In the genomic region with DNA sequence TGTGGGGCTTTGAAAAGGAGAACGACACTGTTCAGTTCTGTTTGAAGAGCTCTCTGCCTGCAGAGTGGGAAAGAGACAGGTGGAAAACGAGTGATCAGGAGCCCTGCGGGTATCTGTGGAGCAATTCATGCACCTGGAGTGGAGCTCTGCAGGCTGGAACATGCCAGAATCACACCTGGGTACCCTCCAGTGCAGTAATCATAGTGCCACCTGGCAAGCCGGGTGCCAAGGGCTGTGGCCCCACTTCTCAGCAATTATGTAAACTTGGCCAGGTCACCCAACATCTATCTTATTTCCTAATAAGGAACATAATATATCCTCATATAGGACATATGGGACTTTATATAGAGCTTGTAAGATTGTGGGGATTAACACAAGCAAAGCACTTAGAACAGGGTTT, we compare ENCODE assay signal across 22 mouse cellular contexts.
DNase-seq lines count a peak whose midpoint lies in the region; ATAC-seq and TF ChIP-seq lines count a peak whose summit lies in the region.
"Had no signal": no experiment of that assay in that cellular context is flagged by ENCODE, and none has a peak within 500 bp of the region (broad histone marks: within the 10 kb centered on the region; RNA-seq: fewer than 3 reads in every experiment).

No protein-coding gene starts in this region.

- no peaks in the 10 kb centered on the region for H3K27me3 ChIP-seq in stomach, postnatal 0 days (ENCODE audit: control insufficient read depth, insufficient read depth, low read length)
- H3K27me3 ChIP-seq: CH12.LX; embryonic facial prominence, embryonic 13.5 days; hindbrain, embryonic 12.5 days; Patski had no signal

- H3K4me2 ChIP-seq in stomach, postnatal 0 days (replicated peaks; ENCODE audit: low read depth): no peak overlapping the region
- H3K4me2 ChIP-seq: embryonic facial prominence, embryonic 13.5 days; heart, embryonic 13.5 days; hindbrain, embryonic 12.5 days had no signal

- TF ChIP-seq EP300 in stomach, postnatal 0 days (optimal IDR thresholded peaks at IDR 0.05): peak; percentile 52

- TF ChIP-seq CTCF in stomach, postnatal 0 days (IDR thresholded peaks at IDR 0.05; ENCODE audit: low read depth): no peak

- DNase-seq in cerebellum, adult 8-10 months: peak; percentile 3
- DNase-seq in cerebellum, postnatal 10 days: no peak
- peak; percentile 61 for DNase-seq in heart, adult 11 months
- no peak for DNase-seq in heart, postnatal 4 days
- peak; percentile 8 to 12 for DNase-seq in cerebellum, postnatal 25 days
- DNase-seq in stomach, postnatal 0 days (ENCODE audit: low spot score): no peak
- DNase-seq in lung, adult 18-20 months: no peak
- DNase-seq: adrenal gland, postnatal 14 days; gastrocnemius, postnatal 14 days; heart, postnatal 36 days; kidney, adult 8-10 months had no signal

- H3K9ac ChIP-seq in stomach, postnatal 0 days (ENCODE audit: low read length): no peak overlapping the region
- H3K9ac ChIP-seq: embryonic facial prominence, embryonic 13.5 days; heart, embryonic 13.5 days; hindbrain, embryonic 12.5 days had no signal

- H3K27ac ChIP-seq in stomach, postnatal 0 days (replicated peaks): no peak overlapping the region
- H3K27ac ChIP-seq: embryonic facial prominence, embryonic 13.5 days; forebrain, embryonic 10.5 days; heart, embryonic 13.5 days; hindbrain, embryonic 12.5 days had no signal

- H3K4me1 ChIP-seq in stomach, postnatal 0 days (replicated peaks; ENCODE audit: control insufficient read depth, insufficient read depth): no peaks in the 10 kb centered on the region
- H3K4me1 ChIP-seq: embryonic facial prominence, embryonic 13.5 days; forebrain, embryonic 10.5 days; heart, embryonic 13.5 days; hindbrain, embryonic 12.5 days had no signal

- no peak overlapping the region for H3K4me3 ChIP-seq in stomach, postnatal 0 days (ENCODE audit: low read depth, low read length)
- H3K4me3 ChIP-seq: embryonic facial prominence, embryonic 13.5 days; forebrain, embryonic 10.5 days; heart, embryonic 13.5 days; hindbrain, embryonic 12.5 days had no signal

- H3K36me3 ChIP-seq in stomach, postnatal 0 days (ENCODE audit: control insufficient read depth, insufficient read depth, low read length): no peaks in the 10 kb centered on the region
- H3K36me3 ChIP-seq: embryonic facial prominence, embryonic 13.5 days; forebrain, embryonic 10.5 days; heart, embryonic 13.5 days; hindbrain, embryonic 12.5 days had no signal

- 48% methylated on average over 4 of the region's 4 CpGs for WGBS in stomach, postnatal 0 days

- H3K9me3 ChIP-seq in stomach, postnatal 0 days (ENCODE audit: control insufficient read depth, low read length): no peaks in the 10 kb centered on the region
- H3K9me3 ChIP-seq: embryonic facial prominence, embryonic 13.5 days; forebrain, embryonic 10.5 days; heart, embryonic 13.5 days; hindbrain, embryonic 12.5 days had no signal

- ATAC-seq in stomach, postnatal 0 days (ENCODE audit: low FRiP score, low TSS enrichment): no peak
- ATAC-seq: activated CD4-positive, CD25-positive, alpha-beta regulatory T cell, adult 4 months; forebrain, embryonic 14.5 days; hindbrain, embryonic 16.5 days; inflammation-experienced regulatory T-cells, adult 6 months; intestine, postnatal 0 days; Patski had no signal

Comparison
In these comparisons a context has a peak if more than half of its experiments do, and no peak if none do; other contexts are left out.
1. DNase-seq: peak in cerebellum, adult 8-10 months (single experiment), heart, adult 11 months (single experiment) and cerebellum, postnatal 25 days (2 of 2); none in cerebellum, postnatal 10 days (0 of 2), heart, postnatal 4 days (single experiment), stomach, postnatal 0 days (single experiment) and lung, adult 18-20 months (0 of 2).